Mouse (Mus musculus) liver, postnatal 0 days (tissue): Measurements from ENCODE around the gene Prex1.

ENCODE experiments used
- CTCF ChIP-seq: sonication (generic); IDR thresholded peaks from 2 replicates; pipeline ENCODE4 v1.5.1; 2016; ENCODE audit warnings: antibody characterized with exemption, low read depth
- EP300 ChIP-seq: IDR thresholded peaks from 2 replicates; pipeline ENCODE4 v1.6.1; 2016; ENCODE audit warnings: antibody characterized with exemption, low read depth, mild to moderate bottlenecking

DNA sequence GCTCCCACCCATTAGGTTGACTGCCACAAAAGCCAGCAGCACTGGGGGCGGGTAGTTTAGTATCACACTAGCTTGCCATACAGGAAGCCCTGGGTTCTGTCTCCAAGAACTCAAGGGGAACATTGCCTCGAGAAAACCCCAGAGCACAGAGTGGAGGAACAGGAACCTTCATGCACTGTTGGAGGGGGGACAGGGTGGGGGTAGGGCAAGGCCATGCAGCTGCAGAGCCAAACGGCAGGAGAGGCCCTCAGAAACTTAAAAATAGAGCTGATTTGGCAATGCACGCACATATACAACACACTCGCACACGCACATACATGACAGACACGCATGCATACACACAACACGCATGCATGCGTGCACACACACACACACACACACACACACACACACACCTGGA is 32.2 kb upstream of the Prex1 start:
- 0 out of 2 replicates have a peak, but pooled peaks have one; percentile 1 for TF ChIP-seq CTCF
- no peak for TF ChIP-seq EP300
